Mouse (Mus musculus): ENCODE data around the gene S100a11. TPM values are rescaled to one million over a fixed set of nuclear protein-coding genes. Genes with fewer than 3 reads are reported as not detected.

The S100a11 gene
- 58.6 and 85.5 TPM in 2 replicates for polyA plus RNA-seq (2012; rRNA removed)

GRCm38 (mm10) chr3:93520330-93521193 is at the start of gene S100a11:
TSS of gene S100a11 (plus strand) at chr3:93520488.

GRCm38 (mm10) chr3:93554981-93555877 is 34.9 kb downstream of the S100a11 start, which contains the start of gene S100a10:
TSS of gene S100a10 (plus strand) at chr3:93555080.

Other genes starting within 250 kb of the S100a11 start
- not detected in 2 replicates for gene Flg, start 247.0 kb upstream of the S100a11 start, polyA plus RNA-seq (2012; rRNA removed)
- not detected in 2 replicates for gene Hrnr, start 200.7 kb upstream of the S100a11 start, polyA plus RNA-seq (2012; rRNA removed)
- not detected in 2 replicates for gene Rptn, start 126.8 kb upstream of the S100a11 start, polyA plus RNA-seq (2012; rRNA removed)
- gene Tchh, start 78.2 kb upstream of the S100a11 start, polyA plus RNA-seq (2012; rRNA removed): 0.67 and 0.80 TPM in 2 replicates
- gene Tchhl1, start 51.7 kb upstream of the S100a11 start, polyA plus RNA-seq (2012; rRNA removed): 0.03 TPM in 1 of 2 replicates, not detected in the other
- gene S100a10, start 34.6 kb downstream of the S100a11 start, polyA plus RNA-seq (2012; rRNA removed): 123 and 162 TPM in 2 replicates
- gene Tdpoz2, start 132.2 kb downstream of the S100a11 start, polyA plus RNA-seq (2012; rRNA removed): not detected in 2 replicates
- gene Tdpoz1, start 155.8 kb downstream of the S100a11 start, polyA plus RNA-seq (2012; rRNA removed): not detected in 2 replicates
- gene Gm37596, start 172.6 kb downstream of the S100a11 start, polyA plus RNA-seq (2012; rRNA removed): not detected in 2 replicates

Data from central nervous system, embryonic 18 days (tissue).